Mouse (Mus musculus): ENCODE results near the gene Txndc8. TPM values are rescaled to one million over a fixed set of nuclear protein-coding genes. Genes with fewer than 3 reads are reported as not detected.

Txndc8 gene
- polyA plus RNA-seq, 1 experiment from 2014 or later, result not detected

DNA sequence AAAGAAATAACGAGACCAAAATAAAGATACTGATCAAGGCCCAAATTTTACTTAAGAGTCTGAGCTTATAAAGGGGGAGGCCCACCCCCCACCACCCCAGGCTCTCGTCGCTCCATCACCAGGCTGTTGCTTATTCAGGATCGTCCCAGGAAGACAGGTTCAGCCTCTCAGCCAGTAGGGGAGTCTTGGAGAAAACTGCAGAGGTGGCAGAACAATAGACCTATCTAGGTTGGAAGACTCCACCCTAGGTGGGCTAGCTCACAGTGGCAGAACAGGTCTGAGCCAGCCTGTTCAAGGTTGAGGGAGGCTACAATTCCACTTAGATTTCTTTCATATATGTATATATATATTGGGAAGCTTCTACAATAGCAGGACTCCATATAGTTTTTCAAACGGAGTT, 74.7 kb downstream of the Txndc8 start:
- Histone ChIP-seq H3K9ac (ENCODE audit: low read depth, low read length) (no peak overlapping the region), H3K9me3 (ENCODE audit: control insufficient read depth, low read length) (peaks cover 4% of the 10 kb centered on the region; the same call in 1 of the 2 replicates), H3K4me2 (ENCODE audit: low read depth, low read length) (no peak overlapping the region), H3K27ac (replicated peaks; ENCODE audit: low read depth, low read length) (no peak overlapping the region), H3K4me1 (ENCODE audit: control insufficient read depth, insufficient read depth, low read length) (no peaks in the 10 kb centered on the region), H3K36me3 (ENCODE audit: control insufficient read depth, insufficient read depth, low read length) (no peaks in the 10 kb centered on the region), H3K27me3 (replicated peaks; ENCODE audit: control insufficient read depth, insufficient read depth, low read length) (no peaks in the 10 kb centered on the region), H3K4me3 (ENCODE audit: low read depth, low read length) (no peak overlapping the region)
- DNase-seq (ENCODE audit: low spot score) (no peak), ATAC-seq (ENCODE audit: low read depth) (no peak)
- 69% methylated on average over 5 of the region's 5 CpGs for WGBS

Other genes starting within 250 kb of the Txndc8 start
- 0.19 and 0.42 TPM in 2 replicates for gene D630039A03Rik, start 92.8 kb downstream of the Txndc8 start, polyA plus RNA-seq (2014; fragmentation: Nextera tagmentation; extraction: Ambion mirVana)
- 367 and 373 TPM in 2 replicates for gene Txn1, start 52.7 kb downstream of the Txndc8 start, polyA plus RNA-seq (2014; fragmentation: Nextera tagmentation; extraction: Ambion mirVana)
- gene Svep1, start 197.7 kb upstream of the Txndc8 start, polyA plus RNA-seq (2014; fragmentation: Nextera tagmentation; extraction: Ambion mirVana), result 10.6 and 12.1 TPM in 2 replicates

All from embryonic facial prominence, embryonic 14.5 days (tissue).